Mouse (Mus musculus): ENCODE measurements around the gene Spaca4. TPM values are rescaled to one million over a fixed set of nuclear protein-coding genes. Genes with fewer than 3 reads are reported as not detected.

Gene Spaca4
- polyA plus RNA-seq, 1 experiment from 2014 or later = not detected

DNA sequence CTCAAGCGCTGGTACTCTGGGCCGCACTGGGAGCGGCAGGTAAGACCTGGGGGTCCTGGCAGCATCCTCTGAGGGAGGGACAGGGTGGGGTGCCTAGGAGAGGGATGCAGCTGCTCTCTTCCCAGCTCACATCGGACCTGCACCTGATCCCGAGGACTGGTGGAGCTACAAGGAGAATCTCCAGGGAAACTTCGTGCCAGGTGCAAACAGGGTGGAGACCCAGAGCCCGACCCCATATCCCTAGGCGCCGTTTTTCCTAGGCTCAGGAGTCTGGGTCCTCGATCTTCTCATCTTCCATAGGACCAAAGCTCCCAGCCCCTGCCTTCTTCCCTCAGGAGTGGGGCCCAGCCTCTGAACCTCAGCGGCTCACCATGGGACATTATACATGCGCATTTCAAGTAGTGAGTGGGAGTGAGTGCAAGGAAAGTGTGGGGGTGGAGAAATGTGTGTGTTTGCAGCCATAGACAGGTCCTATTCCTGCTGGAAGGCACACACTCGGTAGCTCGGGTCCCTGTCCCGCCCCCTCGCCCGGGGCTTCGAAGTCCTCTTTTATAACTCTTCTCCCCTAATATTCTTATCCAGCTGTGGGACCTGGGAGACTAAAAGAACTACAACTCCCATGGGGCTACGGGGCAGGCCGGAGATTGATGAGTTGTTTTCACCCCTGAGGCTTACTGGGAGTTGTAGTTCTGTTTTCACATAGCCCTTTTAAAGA is 25.2 kb downstream of the Spaca4 start:
- no peak overlapping the region for H3K27ac ChIP-seq (ENCODE audit: low read depth)
- ATAC-seq (ENCODE audit: insufficient read depth) (peak; percentile 18; the same call in 1 of the 2 replicates), DNase-seq (peak; percentile 88)
- peaks cover 4% of the 10 kb centered on the region for H3K4me1 ChIP-seq (ENCODE audit: insufficient read depth)
- peak overlapping the region; percentile 38 for H3K4me3 ChIP-seq (ENCODE audit: low read depth, low read length)
- no peak for TF ChIP-seq CTCF (IDR thresholded peaks at IDR 0.05; ENCODE audit: low read depth)
- no peaks in the 10 kb centered on the region for H3K9me3 ChIP-seq (ENCODE audit: low read depth, low read length)
- WGBS = 2% methylated on average over 20 of the region's 20 CpGs
- H3K9ac ChIP-seq = peak overlapping the region; percentile 21; the same call in 1 of the 2 replicates
- H3K36me3 ChIP-seq (ENCODE audit: insufficient read depth) = no peaks in the 10 kb centered on the region
- peak overlapping the region; percentile 69 for H3K4me2 ChIP-seq
- peaks cover 25% of the 10 kb centered on the region for H3K27me3 ChIP-seq (ENCODE audit: insufficient read depth, low read length)

GRCm38 (mm10) chr7:45699523-45700141 is 26.0 kb downstream of the Spaca4 start, which contains the start of gene Car11:
TSS of gene Car11 (plus strand) at chr7:45699843.
- Histone ChIP-seq H3K4me3 (ENCODE audit: low read depth, low read length) (peak within 1 kb of the TSS; percentile 38), H3K27me3 (ENCODE audit: insufficient read depth, low read length) (peaks cover 25% of the 10 kb centered on the region), H3K4me2 (peak within 1 kb of the TSS; percentile 69), H3K9ac (peak within 1 kb of the TSS; percentile 38; the same call in 1 of the 2 replicates), H3K36me3 (ENCODE audit: insufficient read depth) (no peaks in the 10 kb centered on the region), H3K9me3 (ENCODE audit: low read depth, low read length) (no peaks in the 10 kb centered on the region), H3K27ac (ENCODE audit: low read depth) (no peak within 1 kb of the TSS), H3K4me1 (ENCODE audit: insufficient read depth) (peaks cover 3% of the 10 kb centered on the region; the same call in 1 of the 2 replicates)
- 2% methylated on average over 36 of the region's 36 CpGs for WGBS
- ATAC-seq (ENCODE audit: insufficient read depth) (no peak), DNase-seq (no peak)
- no peak for TF ChIP-seq CTCF (IDR thresholded peaks at IDR 0.05; ENCODE audit: low read depth)

GRCm38 (mm10) chr7:45697894-45698293 is 27.7 kb downstream of the Spaca4 start:
- 80% methylated on average over 5 of the region's 7 CpGs for WGBS
- H3K4me3 ChIP-seq (ENCODE audit: low read depth, low read length) = no peak overlapping the region
- peaks cover 3% of the 10 kb centered on the region; the same call in 1 of the 2 replicates for H3K4me1 ChIP-seq (ENCODE audit: insufficient read depth)
- ATAC-seq (ENCODE audit: insufficient read depth) (no peak), DNase-seq (no peak)
- no peaks in the 10 kb centered on the region for H3K9me3 ChIP-seq (ENCODE audit: low read depth, low read length)
- peaks cover 25% of the 10 kb centered on the region for H3K27me3 ChIP-seq (ENCODE audit: insufficient read depth, low read length)
- no peak for TF ChIP-seq CTCF (IDR thresholded peaks at IDR 0.05; ENCODE audit: low read depth)
- H3K27ac ChIP-seq (ENCODE audit: low read depth) = no peak overlapping the region
- no peak overlapping the region for H3K4me2 ChIP-seq
- H3K9ac ChIP-seq = no peak overlapping the region
- no peaks in the 10 kb centered on the region for H3K36me3 ChIP-seq (ENCODE audit: insufficient read depth)

DNA sequence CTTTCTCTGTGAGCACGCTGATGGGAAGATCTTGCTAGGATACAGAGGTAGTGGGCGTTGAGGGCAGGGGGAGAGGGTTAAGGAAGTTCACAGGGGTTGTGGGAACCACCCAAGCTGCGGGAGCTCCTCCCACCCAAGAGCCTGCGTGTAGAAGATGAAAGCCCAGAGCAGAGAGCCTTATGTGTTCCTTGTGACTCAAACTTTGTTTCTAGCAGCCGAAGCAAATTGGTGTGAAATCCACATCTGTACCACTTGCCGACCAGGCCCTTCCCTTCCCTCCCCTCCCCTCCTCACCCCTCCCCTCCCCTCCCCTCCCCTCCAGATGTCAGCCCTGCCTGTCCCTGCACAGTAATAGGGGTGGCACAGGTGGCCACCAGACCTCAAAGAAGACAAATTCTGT is 30.5 kb downstream of the Spaca4 start:
- ATAC-seq (ENCODE audit: insufficient read depth) = no peak
- 19% methylated on average over 6 of the region's 6 CpGs for whole genome bisulfite sequencing

DNA sequence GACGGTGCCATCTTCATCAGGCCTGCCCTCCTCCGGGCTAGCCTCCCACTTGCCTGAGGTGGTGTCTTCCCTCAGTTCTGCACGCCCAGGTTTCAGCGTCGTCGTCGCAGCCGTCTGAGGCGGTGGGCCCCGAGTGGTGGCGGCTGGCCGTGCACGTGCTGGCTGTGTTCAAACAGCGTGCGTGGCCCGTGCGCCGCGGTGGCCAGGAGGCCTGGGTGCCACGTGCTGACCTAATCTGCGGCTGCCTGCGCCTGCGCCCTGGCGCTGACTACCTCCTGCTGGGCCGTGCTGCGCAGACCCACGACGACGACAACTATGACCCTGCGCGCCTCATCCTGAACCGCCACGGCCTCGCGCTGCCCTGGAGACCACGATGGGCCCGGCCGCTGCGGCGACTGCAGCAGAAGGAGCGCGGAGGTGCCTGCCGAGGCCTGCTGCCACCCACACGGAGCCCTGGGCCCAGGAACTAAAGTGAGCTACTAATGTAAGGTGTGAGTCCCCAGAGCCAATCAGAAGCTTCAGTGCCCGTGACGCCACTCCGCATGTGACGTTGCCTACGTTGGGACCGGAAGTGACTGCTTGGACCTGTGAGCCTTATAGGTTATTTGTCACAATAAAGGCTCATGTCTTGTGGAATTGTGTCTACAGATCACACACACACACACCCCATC is 31.6 kb downstream of the Spaca4 start, which contains the start of gene Sec1:
Gene Sec1, minus strand, starts transcription at position 482 of the 671 bp plus-strand sequence.
- DNase-seq (no peak), ATAC-seq (ENCODE audit: insufficient read depth) (no peak; the same call in 1 of the 2 replicates)
- no peak within 1 kb of the TSS for H3K4me3 ChIP-seq (ENCODE audit: low read depth, low read length)
- no peaks in the 10 kb centered on the region for H3K36me3 ChIP-seq (ENCODE audit: insufficient read depth)
- WGBS = 86% methylated on average over 50 of the region's 50 CpGs
- H3K9me3 ChIP-seq (ENCODE audit: low read depth, low read length) = no peaks in the 10 kb centered on the region
- no peak within 1 kb of the TSS for H3K27ac ChIP-seq (ENCODE audit: low read depth)
- no peak within 1 kb of the TSS for H3K4me2 ChIP-seq
- H3K9ac ChIP-seq = no peak within 1 kb of the TSS
- no peak for TF ChIP-seq CTCF (IDR thresholded peaks at IDR 0.05; ENCODE audit: low read depth)
- peaks cover 8% of the 10 kb centered on the region for H3K27me3 ChIP-seq (ENCODE audit: insufficient read depth, low read length)
- H3K4me1 ChIP-seq (ENCODE audit: insufficient read depth) = no peaks in the 10 kb centered on the region

More for the DNA sequence above, 30.5 kb downstream of the Spaca4 start:
- H3K27me3 ChIP-seq (ENCODE audit: insufficient read depth, low read length) = peaks cover 18% of the 10 kb centered on the region
- H3K36me3 ChIP-seq (ENCODE audit: insufficient read depth) = no peaks in the 10 kb centered on the region
- no peaks in the 10 kb centered on the region for H3K4me1 ChIP-seq (ENCODE audit: insufficient read depth)
- no peaks in the 10 kb centered on the region for H3K9me3 ChIP-seq (ENCODE audit: low read depth, low read length)
- H3K4me2 ChIP-seq = no peak overlapping the region
- H3K27ac ChIP-seq (ENCODE audit: low read depth) = no peak overlapping the region
- no peak for TF ChIP-seq CTCF (IDR thresholded peaks at IDR 0.05; ENCODE audit: low read depth)
- no peak for DNase-seq
- H3K9ac ChIP-seq = no peak overlapping the region
- no peak overlapping the region for H3K4me3 ChIP-seq (ENCODE audit: low read depth, low read length)

GRCm38 (mm10) chr7:45692364-45692763 is 33.2 kb downstream of the Spaca4 start:
- no peaks in the 10 kb centered on the region for H3K9me3 ChIP-seq (ENCODE audit: low read depth, low read length)
- no peaks in the 10 kb centered on the region for H3K36me3 ChIP-seq (ENCODE audit: insufficient read depth)
- no peaks in the 10 kb centered on the region for H3K4me1 ChIP-seq (ENCODE audit: insufficient read depth)
- H3K27me3 ChIP-seq (ENCODE audit: insufficient read depth, low read length) = no peaks in the 10 kb centered on the region
- WGBS = 63% methylated on average over 2 of the region's 2 CpGs
- no peak overlapping the region for H3K27ac ChIP-seq (ENCODE audit: low read depth)
- no peak overlapping the region for H3K9ac ChIP-seq
- DNase-seq = no peak
- TF ChIP-seq CTCF (IDR thresholded peaks at IDR 0.05; ENCODE audit: low read depth) = no peak
- H3K4me3 ChIP-seq (ENCODE audit: low read depth, low read length) = no peak overlapping the region
- no peak overlapping the region for H3K4me2 ChIP-seq
- no peak for ATAC-seq (ENCODE audit: insufficient read depth)

- H3K4me1 ChIP-seq (ENCODE audit: insufficient read depth) = no peaks in the 10 kb centered on the region
- H3K4me2 ChIP-seq = no peak overlapping the region
- H3K9ac ChIP-seq = no peak overlapping the region
- H3K9me3 ChIP-seq (ENCODE audit: low read depth, low read length) = no peaks in the 10 kb centered on the region
- H3K27ac ChIP-seq (ENCODE audit: low read depth) = no peak overlapping the region
- ATAC-seq (ENCODE audit: insufficient read depth) (no peak), DNase-seq (no peak)
- H3K4me3 ChIP-seq (ENCODE audit: low read depth, low read length) = no peak overlapping the region
- no peaks in the 10 kb centered on the region for H3K27me3 ChIP-seq (ENCODE audit: insufficient read depth, low read length)
- no peak for TF ChIP-seq CTCF (IDR thresholded peaks at IDR 0.05; ENCODE audit: low read depth)
- no peaks in the 10 kb centered on the region for H3K36me3 ChIP-seq (ENCODE audit: insufficient read depth)
- WGBS = 53% methylated on average over 11 of the region's 11 CpGs
Observed at GRCm38 (mm10) chr7:45689800-45690199, 35.8 kb downstream of the Spaca4 start.
